Mouse (Mus musculus) G1E (cell line): ENCODE data around the gene H2-DMb2. TPM values are rescaled to one million over a fixed set of nuclear protein-coding genes. Genes with fewer than 3 reads are reported as not detected.

ENCODE experiments used
- ATAC-seq: 2 replicates; pipeline ENCODE4 v1.8.0; 2016; ENCODE audit warnings: mild to moderate bottlenecking; ENCODE audit not compliant: insufficient number of reproducible peaks, poor library complexity, low FRiP score, severe bottlenecking; ENCODE audit errors: extremely low read depth
- DNase-seq: peaks from one replicate; pipeline ENCODE4 v3.0.0; 2012; ENCODE audit warnings: low spot score
- H3K27me3 ChIP-seq: 2 replicates; pipeline ENCODE4 v1.6.1; 2012; ENCODE audit warnings: mild to moderate bottlenecking, low read length, inconsistent platforms; ENCODE audit not compliant: insufficient read depth
- H3K36me3 ChIP-seq: replicated peaks from 2 replicates; pipeline ENCODE3; 2012; ENCODE audit warnings: mild to moderate bottlenecking, inconsistent platforms
- H3K4me1 ChIP-seq: 2 replicates; pipeline ENCODE4 v1.6.1; 2012; ENCODE audit warnings: low read depth, low read length, inconsistent platforms, mixed read lengths; ENCODE audit not compliant: insufficient read depth
- H3K4me3 ChIP-seq: 2 replicates; pipeline ENCODE4 v1.5.1; 2012; ENCODE audit warnings: low read depth, mild to moderate bottlenecking, inconsistent platforms, low read length, moderate library complexity, mixed read lengths
- H3K9me3 ChIP-seq: replicated peaks from 2 replicates; pipeline ENCODE4 v1.6.1; 2012; ENCODE audit warnings: inconsistent platforms
- CTCF ChIP-seq: IDR thresholded peaks from 2 replicates; pipeline ENCODE4 v1.5.1; 2012; ENCODE audit warnings: low read depth, low read length, inconsistent platforms, mixed read lengths
- GATA1 ChIP-seq: IDR thresholded peaks from 2 replicates; pipeline ENCODE4 v1.6.1; 2012; ENCODE audit warnings: borderline replicate concordance, low read length, inconsistent platforms, mixed read lengths
- GATA2 ChIP-seq: IDR thresholded peaks from 2 replicates; pipeline ENCODE4 v1.6.1; 2012; ENCODE audit warnings: low read depth, low read length, inconsistent platforms, borderline replicate concordance
- POLR2AphosphoS5 ChIP-seq: IDR thresholded peaks from 2 replicates; pipeline ENCODE4 v1.6.1; 2012; ENCODE audit warnings: low read depth, low read length, inconsistent platforms; ENCODE audit not compliant: insufficient replicate concordance
- TAL1 ChIP-seq: conservative IDR thresholded peaks from 2 replicates; pipeline ENCODE4 v1.6.1; 2012; ENCODE audit warnings: low read depth, low read length, inconsistent platforms, mixed read lengths
- polyA plus RNA-seq: library from polyadenylated mRNA; stranded (reverse); fragments of >175 nt; gene quantifications from 2 replicates; pipeline ENCODE4 v1.2.3, GENCODE M21; 2012
- total RNA-seq, 2 experiments: library from RNA; stranded (forward) in 1 of 2; stranded (reverse) in 1 of 2; fragments of 200-1000 nt in 1 of 2; fragments of >200 nt in 1 of 2; fragmentation: Nextera tagmentation in 1 of 2; gene quantifications; 2 replicates each; pipeline ENCODE4 v1.2.3; 2014 to 2017

H2-DMb2 gene
- total and polyA plus RNA-seq, 3 experiments: not detected

DNA sequence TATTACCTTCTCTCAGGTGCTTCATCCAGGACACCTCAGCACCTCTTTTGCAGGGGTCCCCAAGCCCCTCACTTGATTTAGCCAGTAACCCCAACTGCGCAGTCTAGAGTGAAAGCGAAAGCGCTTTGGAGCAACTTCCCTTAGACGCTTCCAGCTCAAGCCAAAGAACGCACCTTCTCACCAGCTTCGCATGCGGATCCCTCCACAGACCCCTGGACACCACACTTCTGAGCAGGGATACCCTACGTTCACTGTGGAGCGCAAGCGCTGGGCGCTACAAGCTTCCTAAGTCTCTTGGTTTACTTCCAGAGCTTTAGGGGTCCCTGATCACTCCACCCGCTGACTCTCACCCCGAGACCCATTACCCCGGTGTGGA lies 43.8 kb downstream of the H2-DMb2 start:
- Histone ChIP-seq H3K4me1 (peaks cover 26% of the 10 kb centered on the region), H3K4me3 (peak overlapping the region; percentile 80), H3K27me3 (peaks cover 40% of the 10 kb centered on the region), H3K9me3 (no peaks in the 10 kb centered on the region), H3K36me3 (peaks cover 15% of the 10 kb centered on the region)
- TF ChIP-seq GATA2 (no peak), GATA1 (no peak), CTCF (no peak), TAL1 (no peak), POLR2AphosphoS5 (no peak)
- no peak for ATAC-seq
- no peak for DNase-seq

DNA sequence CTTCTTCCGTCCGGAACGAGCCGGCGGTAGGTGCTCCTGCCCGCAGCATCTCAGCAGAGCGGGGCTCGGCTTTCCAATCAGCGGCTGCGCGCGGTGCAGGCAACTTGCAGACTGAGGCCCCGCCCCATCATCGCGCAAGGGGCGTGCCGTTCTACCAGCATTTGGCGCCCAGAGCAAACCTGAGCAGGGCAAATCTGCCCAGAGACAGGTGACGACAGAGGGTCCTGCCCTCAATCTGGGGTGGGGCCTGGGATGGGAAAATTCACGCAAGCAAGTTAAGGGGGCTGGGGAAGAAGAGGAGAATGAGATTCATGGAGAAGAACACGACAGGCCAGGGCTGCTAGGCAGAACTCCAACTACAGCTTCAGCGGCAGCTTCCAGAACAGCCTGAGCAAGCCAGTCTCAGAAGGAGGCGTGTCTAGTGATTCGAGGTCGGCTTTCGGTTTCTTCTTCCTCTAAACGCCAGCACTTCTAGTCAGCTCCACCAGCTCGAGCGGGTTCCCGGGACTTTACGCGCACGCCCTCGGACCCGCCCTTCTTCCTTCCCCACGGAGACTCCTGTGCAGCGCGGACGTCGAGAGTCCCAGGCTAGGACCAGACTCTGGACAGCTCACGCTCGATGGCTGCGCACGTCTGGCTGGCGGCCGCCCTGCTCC lies 44.3 kb downstream of the H2-DMb2 start, which contains the start of the genes Tap1 and Psmb9:
Gene Tap1 (plus strand): TSS at position 293 of the 656 bp plus-strand sequence.
Gene Psmb9 (minus strand): TSS at position 504 of the 656 bp plus-strand sequence.
- TF ChIP-seq POLR2AphosphoS5 (no peak), GATA1 (no peak)
- Histone ChIP-seq H3K9me3 (no peaks in the 10 kb centered on the region), H3K36me3 (peaks cover 15% of the 10 kb centered on the region), H3K4me1 (peaks cover 26% of the 10 kb centered on the region), H3K27me3 (peaks cover 40% of the 10 kb centered on the region), H3K4me3 (peak within 1 kb of the TSS; percentile 80)
- DNase-seq (peak; percentile 88), ATAC-seq (peak; percentile 90)

DNA sequence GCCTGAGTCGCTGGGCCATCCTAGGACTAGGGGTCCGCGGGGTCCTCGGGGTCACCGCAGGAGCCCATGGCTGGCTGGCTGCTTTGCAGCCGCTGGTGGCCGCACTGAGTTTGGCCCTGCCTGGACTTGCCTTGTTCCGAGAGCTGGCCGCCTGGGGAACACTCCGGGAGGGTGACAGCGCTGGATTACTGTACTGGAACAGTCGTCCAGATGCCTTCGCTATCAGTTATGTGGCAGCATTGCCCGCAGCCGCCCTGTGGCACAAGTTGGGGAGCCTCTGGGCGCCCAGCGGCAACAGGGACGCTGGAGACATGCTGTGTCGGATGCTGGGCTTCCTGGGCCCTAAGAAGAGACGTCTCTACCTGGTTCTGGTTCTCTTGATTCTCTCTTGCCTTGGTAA lies 44.9 kb downstream of the H2-DMb2 start:
- Histone ChIP-seq H3K9me3 (no peaks in the 10 kb centered on the region), H3K36me3 (peaks cover 15% of the 10 kb centered on the region), H3K4me3 (peak overlapping the region; percentile 80), H3K4me1 (peaks cover 26% of the 10 kb centered on the region), H3K27me3 (peaks cover 45% of the 10 kb centered on the region)
- ATAC-seq (no peak), DNase-seq (no peak)
- TF ChIP-seq GATA2 (no peak), CTCF (no peak), TAL1 (no peak), GATA1 (no peak), POLR2AphosphoS5 (no peak)

DNA sequence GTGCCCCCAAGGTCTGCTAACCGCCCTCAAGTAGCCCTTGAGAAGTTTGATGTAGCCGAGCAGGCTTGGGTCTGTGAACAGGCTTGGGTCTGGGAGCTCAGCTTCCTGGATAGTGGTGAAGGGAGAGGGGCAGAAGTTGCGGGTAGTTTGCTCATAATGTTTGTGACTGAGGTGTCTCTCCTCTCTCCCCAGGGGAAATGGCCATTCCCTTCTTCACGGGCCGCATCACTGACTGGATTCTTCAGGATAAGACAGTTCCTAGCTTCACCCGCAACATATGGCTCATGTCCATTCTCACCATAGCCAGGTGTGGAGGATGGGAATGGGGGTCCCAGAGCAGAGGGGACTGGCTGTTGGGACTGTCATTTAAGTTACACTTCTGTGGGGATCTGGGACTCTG lies 45.9 kb downstream of the H2-DMb2 start:
- no peak for ATAC-seq

DNA sequence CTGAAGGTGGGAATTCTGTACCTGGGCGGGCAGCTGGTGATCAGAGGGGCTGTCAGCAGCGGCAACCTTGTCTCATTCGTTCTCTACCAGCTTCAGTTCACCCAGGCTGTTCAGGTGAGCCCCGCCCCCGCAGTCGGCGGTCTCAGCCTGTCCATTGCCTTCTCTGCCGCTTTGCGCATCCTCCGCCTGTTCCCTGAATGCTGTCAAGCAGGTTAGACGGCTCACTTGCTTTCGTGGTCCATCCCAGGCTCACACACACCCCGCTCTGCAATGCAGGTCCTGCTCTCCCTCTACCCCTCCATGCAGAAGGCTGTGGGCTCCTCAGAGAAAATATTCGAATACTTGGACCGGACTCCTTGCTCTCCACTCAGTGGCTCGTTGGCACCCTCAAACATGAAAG lies 49.7 kb downstream of the H2-DMb2 start:
- peaks cover 13% of the 10 kb centered on the region for H3K4me1 ChIP-seq
- no peak for ATAC-seq
- TF ChIP-seq GATA1: no peak
- H3K9me3 ChIP-seq: no peaks in the 10 kb centered on the region
- DNase-seq: no peak
- H3K36me3 ChIP-seq: peaks cover 21% of the 10 kb centered on the region
- no peak overlapping the region for H3K4me3 ChIP-seq
- peaks cover 37% of the 10 kb centered on the region for H3K27me3 ChIP-seq

More for the DNA sequence above, 45.9 kb downstream of the H2-DMb2 start:
- Histone ChIP-seq H3K4me1 (peaks cover 26% of the 10 kb centered on the region), H3K9me3 (no peaks in the 10 kb centered on the region), H3K4me3 (no peak overlapping the region), H3K27me3 (peaks cover 40% of the 10 kb centered on the region), H3K36me3 (peaks cover 18% of the 10 kb centered on the region)
- DNase-seq: no peak
- TF ChIP-seq GATA2: no peak
- TF ChIP-seq TAL1: no peak
- no peak for TF ChIP-seq POLR2AphosphoS5
- TF ChIP-seq GATA1: no peak
- TF ChIP-seq CTCF: no peak

- ATAC-seq (no peak), DNase-seq (no peak)
- no peak for TF ChIP-seq TAL1
- no peak for TF ChIP-seq GATA2
- no peak for TF ChIP-seq POLR2AphosphoS5
- no peak for TF ChIP-seq CTCF
- TF ChIP-seq GATA1: no peak
- Histone ChIP-seq H3K4me1 (peaks cover 7% of the 10 kb centered on the region), H3K4me3 (no peak overlapping the region), H3K9me3 (no peaks in the 10 kb centered on the region), H3K27me3 (peaks cover 38% of the 10 kb centered on the region), H3K36me3 (peaks cover 21% of the 10 kb centered on the region)
Measured at GRCm38 (mm10) chr17:34193468-34193867, 50.4 kb downstream of the H2-DMb2 start.

DNA sequence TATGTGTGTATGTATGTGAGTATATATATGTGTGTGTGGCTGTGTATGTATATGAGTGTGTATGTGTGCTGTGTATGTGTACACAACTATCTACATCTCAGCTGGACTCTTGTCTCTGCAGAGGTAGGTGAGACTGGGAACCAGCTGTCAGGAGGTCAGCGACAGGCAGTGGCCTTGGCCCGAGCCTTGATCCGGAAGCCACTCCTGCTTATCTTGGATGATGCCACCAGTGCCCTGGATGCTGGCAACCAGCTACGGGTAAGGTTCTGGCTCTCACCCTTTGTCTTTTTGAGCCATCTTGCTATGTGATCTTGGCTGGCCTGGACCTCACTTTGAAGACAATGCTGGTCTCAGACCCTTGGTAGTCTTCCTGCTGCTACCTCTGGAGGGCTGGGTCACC lies 51.6 kb downstream of the H2-DMb2 start:
- Histone ChIP-seq H3K27me3 (peaks cover 43% of the 10 kb centered on the region), H3K9me3 (no peaks in the 10 kb centered on the region), H3K4me3 (no peak overlapping the region), H3K4me1 (peaks cover 2% of the 10 kb centered on the region; the same call in 1 of the 2 replicates), H3K36me3 (peaks cover 21% of the 10 kb centered on the region)
- DNase-seq: no peak
- TF ChIP-seq POLR2AphosphoS5: no peak
- no peak for TF ChIP-seq CTCF
- TF ChIP-seq GATA2: no peak
- no peak for TF ChIP-seq TAL1
- no peak for TF ChIP-seq GATA1
- ATAC-seq: no peak
